Mouse (Mus musculus) cerebellum, adult 8-10 months (tissue): ENCODE measurements around the gene Mmp7.
A peak's percentile ranks its signal among the peaks of the same experiment; 100 is the strongest.

Source experiments
- DNase-seq: peaks from one replicate; pipeline ENCODE4 v3.0.0; 2022

Mmp7 gene

DNA sequence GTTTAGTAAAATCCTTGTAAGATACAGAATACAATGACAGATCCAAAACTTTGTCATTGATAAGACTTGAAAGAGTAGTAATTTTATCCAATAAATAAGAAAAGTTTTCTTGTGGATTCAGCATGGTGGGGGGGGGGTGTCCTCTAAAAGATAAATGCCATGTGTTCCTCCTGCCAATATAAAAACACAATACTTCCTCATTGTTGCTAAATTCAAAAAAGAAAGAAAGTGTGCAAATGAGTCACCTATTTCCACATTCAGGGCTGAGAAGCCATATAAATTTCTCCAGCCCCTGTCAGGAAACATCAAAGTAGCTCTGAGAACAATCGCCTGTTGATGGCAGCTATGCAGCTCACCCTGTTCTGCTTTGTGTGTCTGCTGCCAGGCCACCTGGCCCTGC is at the start of gene Mmp7:
TSS of gene Mmp7 (plus strand) at position 301 of the 400 bp plus-strand sequence.
- no peak for DNase-seq

DNA sequence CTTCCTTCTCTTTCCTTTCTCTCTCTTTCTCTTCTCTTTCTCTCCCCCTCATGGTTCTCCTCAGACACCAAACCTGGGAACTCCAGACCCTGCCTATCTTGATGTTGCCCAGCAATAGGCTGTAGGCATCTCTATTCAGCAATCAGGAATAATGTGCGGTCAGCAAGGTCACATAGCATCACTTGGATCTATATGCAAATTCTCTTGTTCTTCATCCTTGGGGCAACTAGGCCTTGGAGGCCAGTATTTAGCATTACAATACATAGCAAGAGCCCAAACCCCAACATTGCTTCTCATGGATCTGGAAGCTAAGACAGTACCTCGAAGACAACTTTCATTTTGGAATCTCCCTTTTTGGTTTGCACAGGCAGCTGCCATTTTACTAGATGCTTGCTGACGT is 44.0 kb upstream of the Mmp7 start:
- no peak for DNase-seq

DNA sequence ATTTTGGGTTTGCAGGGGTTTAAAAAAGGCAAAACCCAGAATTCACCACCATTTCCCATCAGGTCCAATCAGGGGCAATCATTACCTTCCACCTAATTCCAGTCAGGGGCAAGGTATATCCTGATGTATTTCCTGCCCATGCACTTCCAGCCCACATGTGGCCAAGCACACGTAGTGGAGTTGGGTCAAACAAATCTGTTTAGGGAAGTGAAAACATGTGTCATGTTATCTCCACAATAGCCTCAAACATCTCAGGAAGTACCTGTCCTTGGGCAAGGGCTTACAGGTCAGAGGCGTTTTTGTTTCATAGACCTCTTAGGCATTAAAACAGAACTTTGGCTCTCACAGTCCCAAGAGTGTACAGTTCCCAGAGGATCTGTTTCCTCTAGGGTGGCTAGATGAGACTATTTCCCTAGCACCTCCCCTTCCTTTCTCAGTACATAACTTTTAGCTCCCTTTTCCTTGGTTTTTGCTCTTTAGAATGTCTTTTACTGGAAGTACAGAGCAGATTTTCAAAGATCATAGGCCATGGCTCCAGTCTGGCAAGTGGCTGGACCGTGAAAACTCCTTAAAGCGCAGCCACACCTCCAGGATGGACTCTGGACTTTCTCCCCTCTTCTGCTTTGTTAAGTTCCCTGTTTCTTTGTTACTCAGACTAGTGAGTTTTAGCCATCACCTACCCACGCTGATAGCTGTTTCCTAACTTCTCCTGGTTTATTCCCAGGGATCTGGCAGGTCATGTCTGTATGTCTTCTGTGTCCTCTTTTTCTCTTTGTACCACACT is 41.3 kb upstream of the Mmp7 start:
- no peak for DNase-seq

DNA sequence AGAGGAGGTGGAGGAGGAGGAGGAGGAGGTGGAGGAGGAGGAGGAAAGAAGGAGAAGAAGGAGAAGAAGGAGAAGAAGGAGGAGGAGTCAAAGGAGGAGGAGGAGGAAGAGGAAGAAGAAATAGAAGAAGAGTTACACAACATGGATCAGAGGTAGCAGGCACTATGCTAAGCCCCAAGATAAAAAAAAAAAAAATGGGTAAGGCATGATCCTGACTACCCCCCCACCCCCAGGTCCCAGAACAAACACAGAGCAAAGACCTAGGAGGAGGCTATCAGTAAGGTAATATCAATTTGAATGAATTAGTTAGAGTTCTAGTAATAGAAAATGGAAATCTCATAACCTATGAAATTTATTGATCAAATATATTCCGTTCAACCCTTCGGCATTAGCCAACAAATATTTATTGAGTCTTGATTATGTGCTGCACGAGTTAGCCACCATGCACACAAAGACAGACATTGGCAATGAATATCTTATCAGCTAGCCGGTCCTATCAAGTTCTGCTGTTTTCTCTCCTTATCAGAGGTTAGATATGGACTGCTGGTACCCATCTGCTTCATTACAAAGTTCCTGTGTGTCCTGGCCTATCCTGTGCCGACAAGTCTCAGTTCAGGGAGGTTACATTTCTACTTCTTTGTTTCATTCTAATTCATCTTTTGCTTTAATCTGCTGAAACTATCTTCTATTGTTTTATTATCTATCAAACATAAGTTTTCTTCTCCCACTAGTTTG is 39.4 kb upstream of the Mmp7 start:
- DNase-seq, result no peak

DNA sequence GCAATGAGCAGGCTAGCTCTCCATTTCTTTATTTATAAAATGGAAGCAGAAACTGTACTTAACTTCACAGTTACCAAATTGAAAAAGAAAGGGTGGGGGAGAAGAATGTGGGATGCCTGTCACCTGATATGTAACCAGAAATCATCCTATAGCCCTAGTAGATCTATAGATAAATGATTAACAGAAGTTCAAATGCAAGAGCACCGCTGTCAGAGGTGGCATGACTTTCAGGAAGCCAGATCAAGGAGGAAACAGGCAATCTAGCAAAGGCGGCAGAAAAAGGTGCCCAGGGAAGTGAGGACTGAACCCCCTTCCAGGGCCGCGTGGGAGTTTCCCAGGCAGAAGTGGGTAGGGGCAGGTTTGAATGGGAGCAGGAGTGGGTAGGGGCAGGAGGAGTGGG is 33.9 kb upstream of the Mmp7 start:
- no peak for DNase-seq

DNA sequence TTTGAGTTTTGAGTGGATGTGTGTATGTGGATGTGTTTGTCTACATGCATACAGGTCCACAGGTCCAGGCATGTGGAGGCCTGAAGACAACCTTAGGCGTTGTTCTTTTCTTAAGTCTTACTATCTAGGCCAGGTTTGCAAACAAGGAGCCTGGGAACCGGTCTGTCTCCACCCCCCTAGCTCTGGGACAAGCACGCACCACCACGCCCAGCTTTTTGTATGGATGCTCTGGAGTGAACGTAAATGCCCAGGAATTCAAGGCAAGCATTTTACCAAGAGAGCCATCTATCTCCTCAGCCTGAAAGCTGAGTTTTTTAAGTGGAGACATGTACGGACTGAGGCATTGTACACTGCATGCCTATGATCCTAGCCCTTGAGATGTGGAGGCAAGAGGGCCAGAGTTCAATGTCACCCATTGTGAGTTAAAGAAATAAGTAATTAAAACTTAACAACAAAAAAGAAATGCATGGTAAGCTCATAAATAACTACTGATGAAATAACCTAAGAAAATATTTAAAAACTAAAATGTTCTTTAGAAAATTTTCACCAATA is 32.3 kb upstream of the Mmp7 start:
- no peak for DNase-seq

DNA sequence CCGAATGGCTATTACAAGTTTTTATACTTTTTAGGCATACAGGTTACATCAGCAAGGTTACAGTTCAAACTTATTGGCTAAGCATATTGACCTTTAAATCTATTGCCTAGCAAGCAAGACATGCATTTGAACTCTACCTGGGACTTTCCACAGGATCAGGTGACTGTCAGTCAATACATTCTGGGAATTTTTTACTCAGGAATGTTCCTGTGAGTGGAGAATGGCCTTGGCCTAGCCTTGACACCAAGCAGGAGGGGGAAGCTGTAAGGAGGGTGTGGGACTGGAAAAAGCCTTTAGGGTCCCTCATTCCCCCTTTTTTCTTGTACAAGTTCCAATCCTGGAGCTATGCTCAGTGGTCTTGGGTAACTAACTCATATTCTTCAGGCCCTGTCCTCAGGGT is 30.5 kb upstream of the Mmp7 start:
- DNase-seq, result no peak

DNA sequence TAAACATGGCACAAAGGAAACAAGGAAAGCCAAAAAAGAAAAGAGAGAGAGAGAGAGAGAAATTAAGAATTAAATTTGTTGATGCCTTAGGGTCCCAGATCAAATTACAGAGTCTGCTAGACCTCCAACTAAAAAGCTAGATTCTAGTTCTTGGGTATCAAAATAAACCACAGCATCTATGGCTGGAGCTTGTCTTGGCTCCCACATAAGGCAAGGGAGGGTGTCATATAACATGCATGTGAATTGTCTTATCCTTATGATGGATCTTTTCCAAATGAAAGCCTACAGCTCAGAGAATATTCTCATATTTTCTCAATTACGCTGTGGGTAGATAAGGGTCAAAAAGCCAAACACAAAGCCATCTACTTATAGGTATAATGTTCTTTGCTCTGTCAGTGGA is 22.2 kb upstream of the Mmp7 start:
- no peak for DNase-seq

DNA sequence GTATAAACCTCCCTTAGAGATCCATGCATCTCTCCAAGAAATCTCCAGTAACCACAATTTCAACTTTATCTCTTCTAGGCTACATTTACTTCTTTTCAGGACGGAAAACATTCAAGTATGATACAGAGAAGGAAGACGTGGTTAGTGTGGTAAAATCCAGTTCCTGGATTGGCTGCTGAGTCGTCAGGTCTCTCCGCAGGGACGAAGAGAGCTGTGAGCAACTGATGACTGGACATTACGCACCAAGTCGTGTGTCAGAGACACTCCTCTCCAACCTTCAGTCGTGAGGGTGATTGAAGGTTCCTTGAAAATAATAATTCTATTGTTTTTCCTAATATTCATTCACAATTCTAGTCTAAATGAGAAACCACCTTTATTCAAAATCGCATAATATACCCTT is 18.9 kb upstream of the Mmp7 start:
- no peak for DNase-seq

DNA sequence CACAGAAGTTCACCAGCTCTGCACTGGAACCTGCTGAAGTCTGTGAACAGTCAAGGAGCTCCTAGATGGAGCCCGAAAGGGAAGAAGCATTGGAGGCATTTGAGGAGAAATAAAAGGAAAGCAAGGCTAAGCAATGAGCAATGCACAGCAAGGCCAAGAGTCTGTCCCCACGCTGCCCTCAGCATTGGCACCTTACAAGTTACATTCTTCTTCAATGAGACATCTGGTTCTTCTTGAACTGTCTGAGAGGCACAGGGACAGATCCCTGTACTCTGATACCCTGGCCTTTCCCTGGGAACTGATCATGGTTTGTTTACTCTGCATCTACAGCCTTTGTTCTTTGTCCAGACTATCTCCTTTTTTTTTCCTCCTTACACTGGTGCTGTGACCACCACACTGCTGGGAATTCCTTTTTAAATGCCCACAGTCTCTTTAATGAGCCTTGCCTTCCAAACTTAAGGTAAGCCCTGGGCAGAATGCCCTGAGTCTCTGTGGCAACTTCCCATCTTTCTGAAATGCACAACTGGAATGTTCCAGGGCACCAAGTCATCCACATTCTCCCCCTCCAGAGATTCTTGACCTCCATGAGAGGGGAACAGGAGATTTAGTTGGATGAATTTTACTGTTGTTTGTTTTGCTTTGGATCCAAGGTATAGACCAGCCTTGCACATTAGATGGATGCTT is 13.6 kb upstream of the Mmp7 start:
- no peak for DNase-seq

DNA sequence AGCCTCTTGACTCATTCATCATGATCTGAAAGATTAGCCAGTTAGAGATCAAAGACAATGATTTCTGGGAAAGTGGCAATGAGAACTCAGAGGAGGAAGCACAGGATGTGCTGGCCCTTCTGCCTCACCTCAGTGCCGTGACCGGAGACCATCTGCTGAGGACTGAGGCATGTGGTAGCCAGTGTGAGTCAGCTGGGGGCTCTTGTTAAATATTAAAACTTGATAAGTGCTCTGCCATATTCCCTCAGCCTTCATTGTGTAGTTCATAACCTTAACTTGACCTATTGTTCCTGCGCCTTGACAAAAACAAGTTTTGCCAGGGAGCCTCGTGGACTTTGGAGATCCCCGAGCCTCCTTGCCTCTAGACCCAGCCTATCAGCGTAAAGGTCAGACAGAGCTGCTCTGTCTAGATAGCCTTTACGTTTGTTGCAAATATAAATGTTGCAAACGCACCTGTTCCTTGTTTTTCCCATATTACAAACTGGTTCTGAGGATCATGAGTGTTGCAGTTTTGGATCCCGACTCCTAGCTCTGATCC is 9.7 kb upstream of the Mmp7 start:
- DNase-seq, result no peak

DNA sequence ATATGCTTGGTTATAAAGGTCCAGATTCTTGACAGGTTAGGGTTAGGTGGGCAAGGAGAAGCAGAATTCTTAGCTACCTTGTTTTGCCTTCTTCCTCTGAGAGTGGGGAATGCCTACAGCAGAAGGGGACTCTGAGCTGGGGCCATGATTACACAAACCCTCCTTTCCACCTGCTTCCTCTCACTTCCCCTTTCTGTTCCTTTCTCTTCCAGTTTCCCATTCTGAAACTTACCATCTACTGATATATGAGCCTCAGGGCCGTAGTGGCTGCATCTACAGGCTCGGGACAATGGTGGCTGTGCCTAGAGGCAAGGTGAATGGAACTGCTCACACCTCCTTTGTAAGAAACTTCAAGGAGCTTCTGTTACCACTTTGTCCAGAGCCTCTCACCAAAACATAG is 5.9 kb upstream of the Mmp7 start:
- no peak for DNase-seq

DNA sequence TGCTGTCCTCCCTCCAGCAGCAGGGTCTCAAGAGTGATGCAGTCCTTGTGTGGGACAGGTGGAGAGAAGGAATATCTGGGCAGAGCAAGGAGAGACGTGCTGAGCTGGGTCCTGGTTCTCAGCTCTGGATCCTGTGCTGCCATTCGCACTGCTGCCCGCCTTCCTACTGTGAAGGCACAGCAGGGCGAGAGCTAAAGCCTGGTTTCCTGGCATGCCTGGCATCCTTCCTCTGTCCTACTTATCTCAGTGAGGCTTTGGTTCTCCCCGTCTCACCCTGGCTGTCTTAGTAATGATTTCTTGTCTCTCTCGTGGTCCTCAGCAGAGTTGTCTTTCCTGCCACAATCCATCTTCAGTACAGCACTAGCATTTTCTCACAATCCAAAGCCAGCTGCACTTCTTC is 2.1 kb upstream of the Mmp7 start:
- DNase-seq, result no peak

DNA sequence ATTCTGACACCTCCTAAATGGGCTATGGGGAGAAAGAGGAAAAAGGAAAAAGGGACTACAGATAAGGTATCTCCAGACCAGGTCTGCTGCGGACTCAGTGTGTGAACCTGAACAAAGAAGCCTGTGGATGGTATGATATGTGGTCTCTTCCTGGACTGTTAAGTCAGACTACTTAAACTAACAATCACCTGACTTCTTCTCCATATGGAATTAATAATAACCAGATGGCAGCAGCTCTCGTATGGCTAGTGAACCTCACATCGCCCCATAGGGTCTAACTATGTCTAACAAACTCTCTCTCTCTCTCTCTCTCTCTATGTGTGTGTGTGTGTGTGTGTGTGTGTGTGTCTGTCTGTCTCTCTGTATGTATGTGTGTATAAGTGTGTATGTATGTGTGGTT is 2.1 kb downstream of the Mmp7 start:
- no peak for DNase-seq

DNA sequence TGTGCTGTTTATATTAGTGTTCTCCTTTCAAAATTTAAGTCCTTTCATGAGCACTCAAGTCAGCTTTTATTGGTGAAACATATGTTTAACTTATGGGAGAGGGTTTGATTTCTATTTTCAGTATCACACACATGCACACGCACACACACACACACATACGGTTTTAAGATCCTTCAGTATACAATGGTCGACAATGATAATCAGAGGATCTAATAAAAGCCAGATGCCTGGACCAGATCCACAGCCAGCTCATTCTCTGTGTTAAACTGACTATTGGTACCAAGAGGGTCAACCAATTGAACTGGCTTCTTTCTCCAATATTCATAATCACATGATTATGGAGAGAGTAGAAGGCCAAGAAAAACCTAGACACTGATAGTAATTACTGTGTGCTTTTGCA is 3.8 kb downstream of the Mmp7 start:
- no peak for DNase-seq

DNA sequence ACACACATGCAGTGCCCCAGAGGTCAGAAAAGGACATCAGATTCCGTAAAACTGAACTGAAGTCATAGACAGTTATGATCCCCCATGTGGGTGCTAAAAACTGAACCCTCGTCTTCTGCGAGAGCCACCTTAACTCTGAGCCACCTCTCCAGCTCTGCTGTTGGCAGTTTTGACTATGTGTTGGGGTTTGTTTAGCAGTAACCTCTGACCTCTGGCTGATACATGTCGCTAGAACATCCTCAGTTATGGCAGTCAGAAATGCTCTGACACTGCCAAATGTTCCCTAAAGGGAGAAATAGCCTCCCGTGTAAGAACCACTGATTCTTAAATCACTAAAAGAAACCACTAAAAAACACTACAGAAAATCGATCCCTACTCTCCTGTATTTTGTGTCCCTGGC is 16.8 kb downstream of the Mmp7 start:
- DNase-seq, result no peak

DNA sequence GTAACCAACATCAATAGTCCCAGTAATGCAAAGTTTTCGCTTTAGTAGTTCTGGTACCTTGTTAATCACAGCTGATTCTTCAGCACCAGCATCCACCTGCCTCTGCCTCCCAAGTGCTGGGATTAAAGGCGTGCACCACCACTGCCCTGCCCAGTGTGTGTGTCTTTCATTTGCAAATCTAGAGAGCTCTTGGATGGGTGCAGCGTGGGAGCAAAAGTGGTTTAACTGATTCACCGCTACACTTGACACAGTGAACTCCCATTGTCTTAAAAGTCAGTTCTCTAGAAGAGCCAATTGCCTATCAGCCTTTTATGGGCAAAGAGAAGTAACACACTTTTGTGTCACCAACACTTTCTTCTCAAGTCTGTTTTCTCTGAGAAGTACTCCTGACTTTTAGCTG is 19.3 kb downstream of the Mmp7 start:
- DNase-seq, result no peak

DNA sequence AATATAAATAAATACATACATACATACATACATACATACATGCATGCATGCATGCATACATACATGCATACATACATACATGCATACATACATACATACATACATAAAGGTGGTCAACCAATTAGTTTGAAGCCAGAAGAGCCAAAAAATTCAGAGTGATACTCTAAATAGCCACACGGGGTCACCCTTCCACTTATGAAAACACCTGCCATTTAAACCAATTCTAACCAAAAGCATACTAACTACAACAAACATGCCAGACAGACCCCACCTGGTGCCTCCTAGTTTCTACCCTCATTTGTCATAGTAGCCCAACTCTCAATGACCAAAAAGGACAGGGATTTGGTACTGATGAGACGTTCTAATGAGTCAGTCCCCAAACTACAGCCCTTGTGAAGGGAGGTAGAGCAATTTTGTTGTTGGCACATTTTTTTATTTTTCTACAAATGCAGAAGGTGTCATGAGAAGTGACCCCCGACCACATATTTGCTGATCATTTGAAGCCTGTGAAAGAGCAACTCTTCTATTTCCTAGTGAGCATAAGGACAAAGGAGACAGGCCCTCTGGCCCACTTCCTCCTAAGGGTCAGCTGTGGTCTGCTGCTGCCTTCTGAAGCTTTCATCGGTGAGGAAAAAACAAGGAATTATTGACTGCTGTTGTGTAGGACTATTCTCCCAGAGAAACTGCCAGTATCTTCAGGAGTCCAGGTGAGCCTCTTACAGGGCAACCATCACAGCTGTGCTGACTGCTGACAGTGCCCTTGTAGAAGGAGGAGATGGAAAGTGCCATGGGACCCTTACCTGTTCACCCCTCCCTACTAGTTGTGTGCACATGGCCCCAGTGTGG is 22.4 kb downstream of the Mmp7 start:
- DNase-seq, result peak; percentile 46

DNA sequence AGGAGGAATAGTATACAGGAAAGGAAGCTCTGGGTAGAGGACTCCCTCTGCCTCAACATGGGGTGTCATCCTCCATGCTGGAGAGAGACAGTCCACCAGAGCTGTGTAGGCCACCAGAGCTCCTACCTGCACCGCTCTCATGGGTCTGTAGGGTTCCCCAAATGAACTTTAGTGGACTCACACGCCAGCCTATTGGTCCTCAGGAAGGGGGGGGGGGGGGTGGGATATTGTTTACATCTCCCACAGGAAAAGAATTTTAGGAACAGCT is 23.0 kb downstream of the Mmp7 start:
- no peak for DNase-seq

DNA sequence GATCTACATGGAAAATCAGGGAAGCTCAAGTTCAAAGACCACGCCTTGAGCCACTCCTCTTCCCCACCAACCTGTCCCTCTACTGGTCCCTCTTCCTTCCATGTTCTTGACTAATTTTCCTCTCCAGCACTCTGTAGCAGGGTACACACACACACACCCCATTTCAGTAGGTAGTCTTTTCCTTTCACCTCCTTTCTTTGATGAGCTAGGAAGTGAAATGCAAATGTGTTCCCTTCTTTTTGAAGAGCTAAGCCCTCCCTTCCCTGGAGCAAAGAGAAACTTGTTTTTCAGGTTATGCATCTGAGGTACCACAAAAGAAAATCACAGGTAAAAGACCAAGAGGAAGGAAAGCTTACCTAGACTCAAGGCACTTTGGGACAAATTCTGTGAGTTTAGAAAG is 29.7 kb downstream of the Mmp7 start:
- no peak for DNase-seq

DNA sequence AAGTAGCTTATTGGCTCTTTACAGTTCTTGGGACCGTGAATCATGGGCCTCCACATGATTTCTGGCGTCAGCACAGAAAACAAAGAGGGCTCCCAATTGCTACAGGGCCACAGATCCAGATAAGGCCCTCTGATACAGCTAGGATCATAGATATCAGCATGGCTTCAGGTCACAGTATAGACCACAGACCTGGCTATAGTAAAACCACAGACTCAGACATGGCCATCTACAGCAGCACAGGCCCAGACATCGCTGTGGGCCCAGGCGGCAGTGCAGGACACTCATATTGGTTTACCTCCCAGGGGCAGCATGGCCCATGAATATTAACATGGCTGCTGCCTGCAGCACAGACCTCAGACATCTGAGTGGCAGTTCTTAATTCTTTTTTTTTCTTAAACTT is 37.1 kb downstream of the Mmp7 start:
- DNase-seq, result no peak

DNA sequence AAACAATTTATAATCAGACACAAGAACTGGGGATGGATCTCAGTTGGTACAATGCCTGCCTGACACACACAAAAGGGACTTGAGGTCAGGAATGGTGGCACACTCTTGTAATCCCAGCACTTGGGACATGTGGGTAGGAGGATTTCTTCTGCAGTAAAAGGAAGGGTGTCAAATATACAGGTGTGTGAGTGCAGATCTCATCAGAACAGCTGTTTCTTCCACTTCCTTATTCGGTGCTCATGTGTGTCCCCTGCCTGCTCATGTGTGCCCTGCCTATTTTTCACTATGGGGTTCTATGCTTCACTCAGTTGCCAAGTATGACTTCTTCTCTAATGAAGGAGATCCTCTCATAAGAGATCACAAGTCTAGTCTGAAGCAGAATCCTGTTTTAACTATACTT is 50.8 kb downstream of the Mmp7 start:
- DNase-seq, result no peak

DNA sequence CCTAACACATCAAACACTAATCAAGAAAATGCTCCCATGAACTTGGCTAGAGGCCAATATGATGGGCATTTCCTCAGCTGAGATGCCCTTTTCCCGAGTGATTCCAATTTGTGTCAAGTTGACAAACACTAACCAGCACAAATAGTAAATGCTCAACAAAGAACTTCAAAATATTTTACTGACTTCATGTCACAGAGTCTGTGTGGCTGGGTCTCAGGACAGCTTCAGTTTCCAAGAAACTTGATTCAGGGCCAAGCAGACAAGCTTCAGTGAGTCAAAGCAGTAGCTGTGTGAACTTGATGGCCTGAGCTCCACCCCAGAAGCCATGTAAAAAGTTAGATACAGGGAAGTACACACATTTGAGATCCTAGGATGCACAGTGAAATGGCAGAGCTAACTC is 52.3 kb downstream of the Mmp7 start:
- no peak for DNase-seq
